Mouse (Mus musculus) liver, embryonic 11.5 days (tissue): ENCODE data around the gene Ccl17. TPM values are rescaled to one million over a fixed set of nuclear protein-coding genes. Genes with fewer than 3 reads are reported as not detected.

Experiments used
- ATAC-seq: fragments of 200-750 bp; cut with Nextera tagmentation; replicated peaks from 2 replicates; pipeline ENCODE4 v1.8.0; 2017; ENCODE audit warnings: moderate number of reproducible peaks, mild to moderate bottlenecking, moderate TSS enrichment, moderate library complexity; ENCODE audit not compliant: low FRiP score
- DNase-seq: peaks from one replicate; pipeline ENCODE4 v3.0.0-alpha.2; 2017; ENCODE audit warnings: low spot score
- H3K27ac ChIP-seq: fragments of 300-500 bp; sonication (generic); 2 replicates; pipeline ENCODE4 v1.5.1; 2014; ENCODE audit warnings: mild to moderate bottlenecking, low read depth, low read length, control low read depth
- H3K27me3 ChIP-seq: fragments of 300-500 bp; sonication (generic); replicated peaks from 2 replicates; pipeline ENCODE4 v1.6.1; 2014; ENCODE audit warnings: low read length, mixed read lengths; ENCODE audit not compliant: control insufficient read depth, insufficient read depth
- H3K36me3 ChIP-seq: fragments of 300-500 bp; sonication (generic); 2 replicates; pipeline ENCODE4 v1.6.1; 2014; ENCODE audit warnings: mild to moderate bottlenecking, low read length, moderate library complexity, mixed read lengths; ENCODE audit not compliant: control insufficient read depth, insufficient read depth
- H3K4me1 ChIP-seq: fragments of 300-500 bp; sonication (generic); replicated peaks from 2 replicates; pipeline ENCODE4 v1.6.1; 2014; ENCODE audit warnings: low read length, mixed read lengths; ENCODE audit not compliant: control insufficient read depth, insufficient read depth
- H3K4me2 ChIP-seq: fragments of 300-500 bp; sonication (generic); 2 replicates; pipeline ENCODE4 v1.6.1; 2014; ENCODE audit warnings: mild to moderate bottlenecking, control low read depth, moderate library complexity
- H3K4me3 ChIP-seq: fragments of 300-500 bp; sonication (generic); 2 replicates; pipeline ENCODE4 v1.5.1; 2014; ENCODE audit warnings: low read depth, low read length, control low read depth
- H3K9ac ChIP-seq: fragments of 300-500 bp; sonication (generic); 2 replicates; pipeline ENCODE4 v1.6.1; 2014; ENCODE audit warnings: low read depth, low read length, control low read depth
- H3K9me3 ChIP-seq: fragments of 300-500 bp; sonication (generic); 2 replicates; pipeline ENCODE4 v1.6.1; 2016; ENCODE audit warnings: low read length, inconsistent platforms, mixed read lengths; ENCODE audit not compliant: control insufficient read depth
- WGBS: fragments of 180-500 bp; shearing (Covaris S2); extraction: QIAGEN DNeasy Blood & Tissue Kit; methylation state at CpG from one replicate; pipeline ENCODE4 v1.1.7; 2014; 5-methylcytosine and 5-hydroxymethylcytosine counted together
- polyA plus RNA-seq: library from polyadenylated mRNA; unstranded; fragments of >200 nt; fragmentation: Nextera tagmentation; extraction: Ambion mirVana; gene quantifications from 2 replicates; pipeline ENCODE4 v1.2.1, GENCODE M21; 2014

The Ccl17 gene
- polyA plus RNA-seq, 1 experiment from 2014 or later, result 0.62 TPM

GRCm38 (mm10) chr8:94857011-94857345 lies 46.7 kb downstream of the Ccl17 start:
- peak overlapping the region; percentile 92; the same call in 1 of the 2 replicates for H3K9ac ChIP-seq
- H3K9me3 ChIP-seq, result no peaks in the 10 kb centered on the region
- WGBS, result 33% methylated on average over 5 of the region's 5 CpGs
- H3K4me2 ChIP-seq, result peak overlapping the region; percentile 18
- H3K4me3 ChIP-seq, result peak overlapping the region; percentile 96
- H3K4me1 ChIP-seq, result peaks cover 10% of the 10 kb centered on the region
- H3K27me3 ChIP-seq, result no peaks in the 10 kb centered on the region
- ATAC-seq (peak; percentile 16), DNase-seq (no peak)
- peaks cover 18% of the 10 kb centered on the region for H3K36me3 ChIP-seq
- H3K27ac ChIP-seq, result no peak overlapping the region

- Histone ChIP-seq H3K9ac (peak within 1 kb of the TSS; percentile 92), H3K36me3 (peaks cover 20% of the 10 kb centered on the region; the same call in 1 of the 2 replicates), H3K27me3 (no peaks in the 10 kb centered on the region), H3K27ac (peak within 1 kb of the TSS; percentile 70), H3K9me3 (no peaks in the 10 kb centered on the region), H3K4me3 (peak within 1 kb of the TSS; percentile 96), H3K4me1 (peaks cover 14% of the 10 kb centered on the region), H3K4me2 (peak within 1 kb of the TSS; percentile 94)
- peak; percentile 77 for ATAC-seq
- DNase-seq, result peak; percentile 91
- WGBS, result under 1% methylated on average over 68 of the region's 68 CpGs
These were observed 47.3 kb downstream of the Ccl17 start, which contains the start of gene Polr2c for GRCm38 (mm10) chr8:94857346-94858173. Gene Polr2c (plus strand): TSS chr8:94857450.

GRCm38 (mm10) chr8:94861352-94861910 lies 51.2 kb downstream of the Ccl17 start:
- whole genome bisulfite sequencing, result 67% methylated on average over 8 of the region's 8 CpGs
- H3K9ac ChIP-seq, result no peak overlapping the region
- H3K36me3 ChIP-seq, result peaks cover 32% of the 10 kb centered on the region; the same call in 1 of the 2 replicates

More at GRCm38 (mm10) chr8:94861352-94861910, 51.2 kb downstream of the Ccl17 start:
- H3K27ac ChIP-seq, result no peak overlapping the region
- peak; percentile 58 for DNase-seq
- no peak for ATAC-seq
- H3K27me3 ChIP-seq, result no peaks in the 10 kb centered on the region
- H3K4me3 ChIP-seq, result no peak overlapping the region
- no peaks in the 10 kb centered on the region for H3K9me3 ChIP-seq
- H3K4me2 ChIP-seq, result no peak overlapping the region
- peaks cover 37% of the 10 kb centered on the region for H3K4me1 ChIP-seq

Other genes starting within 250 kb of the Ccl17 start
- gene Rspry1, start 208.5 kb upstream of the Ccl17 start, polyA plus RNA-seq, result 38.0 and 39.7 TPM in 2 replicates
- 60.0 and 70.0 TPM in 2 replicates for gene Fam192a, start 208.5 kb upstream of the Ccl17 start, polyA plus RNA-seq
- 28.8 and 33.5 TPM in 2 replicates for gene Arl2bp, start 143.9 kb upstream of the Ccl17 start, polyA plus RNA-seq
- gene Pllp, start 114.2 kb upstream of the Ccl17 start, polyA plus RNA-seq, result 3.4 and 4.5 TPM in 2 replicates
- not detected in 2 replicates for gene Ccl22, start 64.9 kb upstream of the Ccl17 start, polyA plus RNA-seq
- gene Cx3cl1, start 38.4 kb upstream of the Ccl17 start, polyA plus RNA-seq, result 0.53 and 0.78 TPM in 2 replicates
- gene Coq9, start 27.9 kb downstream of the Ccl17 start, polyA plus RNA-seq, result 82.2 and 82.9 TPM in 2 replicates
- gene Ciapin1, start 27.9 kb downstream of the Ccl17 start, polyA plus RNA-seq, result 94.8 and 99.5 TPM in 2 replicates
- gene Polr2c, start 47.0 kb downstream of the Ccl17 start, polyA plus RNA-seq, result 162 and 172 TPM in 2 replicates
- 13.2 and 13.9 TPM in 2 replicates for gene Dok4, start 65.9 kb downstream of the Ccl17 start, polyA plus RNA-seq
- gene Ccdc102a, start 107.6 kb downstream of the Ccl17 start, polyA plus RNA-seq, result 16.4 and 17.6 TPM in 2 replicates
- gene Adgrg5, start 113.2 kb downstream of the Ccl17 start, polyA plus RNA-seq, result 1.9 and 2.0 TPM in 2 replicates
- 125 and 137 TPM in 2 replicates for gene Adgrg1, start 164.3 kb downstream of the Ccl17 start, polyA plus RNA-seq
- 11.8 and 11.9 TPM in 2 replicates for gene Adgrg3, start 207.2 kb downstream of the Ccl17 start, polyA plus RNA-seq
- 0.26 TPM in 1 of 2 replicates, not detected in the other for gene Drc7, start 244.7 kb downstream of the Ccl17 start, polyA plus RNA-seq